ENCODE assay signal across 8 mouse cellular contexts in the genomic region with DNA sequence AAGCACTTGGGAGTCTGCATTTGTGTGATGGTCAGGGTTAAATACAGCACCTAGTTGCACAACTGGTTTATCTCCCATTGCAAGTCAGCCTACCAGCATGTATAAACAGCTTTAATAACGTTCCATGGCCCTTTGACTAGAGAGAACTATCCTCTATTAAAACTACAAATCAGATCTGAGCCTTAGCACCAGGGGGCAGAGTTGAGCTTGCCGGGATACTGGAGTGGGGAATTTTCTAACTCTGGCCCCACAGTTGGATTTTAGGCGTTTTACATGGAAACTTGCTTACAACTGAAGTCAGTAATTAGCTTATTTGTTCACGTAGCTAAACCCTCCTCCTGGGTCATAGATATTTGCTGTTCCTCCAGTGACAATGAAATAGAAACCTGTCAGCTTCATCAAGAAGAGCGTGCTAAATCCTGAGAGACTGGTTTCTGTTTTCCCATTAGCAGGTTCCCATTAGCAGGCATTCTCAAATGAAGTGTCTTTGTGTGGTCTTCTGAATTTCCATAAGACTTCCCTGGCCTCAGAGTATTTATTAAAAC. TPM values are rescaled to one million over a fixed set of nuclear protein-coding genes. Genes with fewer than 3 reads are reported as not detected.
DNase-seq lines count a peak whose midpoint lies in the region; ATAC-seq lines count a peak whose summit lies in the region.

No protein-coding gene starts in this region.

- H3K9me3 ChIP-seq in forebrain, embryonic 13.5 days (replicated peaks), result no peaks in the 10 kb centered on the region

- peaks cover 5% of the 10 kb centered on the region; the same call in 1 of the 2 replicates for H3K27me3 ChIP-seq in forebrain, embryonic 13.5 days

- H3K36me3 ChIP-seq in forebrain, embryonic 13.5 days (ENCODE audit: poor library complexity, severe bottlenecking), result 0 out of 2 replicates have a peak, but pooled peaks cover 4% of the 10 kb centered on the region

- H3K4me3 ChIP-seq in forebrain, embryonic 13.5 days, result no peak overlapping the region

- H3K27ac ChIP-seq in forebrain, embryonic 13.5 days, result peak overlapping the region; percentile 68

- 12% methylated on average over 5 of the region's 5 CpGs for WGBS in forebrain, embryonic 13.5 days

- 0 out of 2 replicates have a peak, but pooled peaks have one; percentile 1 for ATAC-seq in forebrain, embryonic 13.5 days

- H3K4me2 ChIP-seq in forebrain, embryonic 13.5 days, result 0 out of 2 replicates have a peak overlapping the region, but pooled peaks have one; percentile 3

- DNase-seq in gastrocnemius, adult 18-20 months (ENCODE audit: low spot score), result peak; percentile 74
- DNase-seq in gastrocnemius, postnatal 25 days, result no peak
- peak; percentile 57 to 75 for DNase-seq in right cerebral cortex, postnatal 10 days (ENCODE audit: low spot score in 2 of 2)
- no peak for DNase-seq in right cerebral cortex, postnatal 25 days
- DNase-seq in kidney, postnatal 10 days, result peak; percentile 61
- DNase-seq in retina, embryonic 14.5 days (ENCODE audit: low spot score), result peak; percentile 88
- no peak for DNase-seq in thymus, postnatal 36 days

- no peak overlapping the region for H3K9ac ChIP-seq in forebrain, embryonic 13.5 days

- H3K4me1 ChIP-seq in forebrain, embryonic 13.5 days, result peaks cover 62% of the 10 kb centered on the region

RNA-seq across cellular contexts. Expression of a gene that starts 8.0 kb away (rescaled TPM):
- 10 to 100 TPM; 51.0 to 57.7 TPM for total RNA-seq in gastrocnemius, adult 18-20 months (2021)
- 10 to 100 TPM; 60.7 to 61.1 TPM for total RNA-seq in gastrocnemius, postnatal 25 days (2021)
- polyA plus RNA-seq in forebrain, embryonic 13.5 days (2015; fragmentation: Nextera tagmentation; extraction: Ambion mirVana), result 64.8 and 70.7 TPM in 2 replicates

Comparison
In these comparisons a context has a peak if more than half of its experiments do, and no peak if none do; other contexts are left out.
1. DNase-seq: peak in gastrocnemius, adult 18-20 months (single experiment), right cerebral cortex, postnatal 10 days (2 of 2), kidney, postnatal 10 days (single experiment) and retina, embryonic 14.5 days (single experiment); none in gastrocnemius, postnatal 25 days (single experiment), right cerebral cortex, postnatal 25 days (single experiment) and thymus, postnatal 36 days (0 of 2).